Mouse (Mus musculus): ENCODE measurements around the gene Fgf7.

DNA sequence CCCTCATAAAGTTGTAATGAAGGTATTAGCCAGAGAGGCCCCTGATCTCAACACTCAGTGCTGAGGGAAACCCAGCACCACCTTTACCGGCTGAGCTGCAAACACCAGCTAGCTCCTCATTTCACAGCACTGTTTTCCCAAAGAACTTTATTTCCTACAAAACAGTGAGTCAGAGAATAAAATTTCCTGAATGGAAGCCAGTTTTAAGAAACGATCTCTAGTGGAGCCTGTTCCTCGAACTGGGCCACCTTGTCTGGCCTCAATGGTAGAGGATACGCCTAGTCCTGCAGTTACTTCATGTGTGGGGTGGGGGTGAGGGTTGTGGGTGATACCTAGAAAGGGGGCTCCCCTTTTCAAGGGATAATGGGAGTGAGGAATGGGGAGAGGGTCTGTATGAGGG lies 60.2 kb downstream of the Fgf7 start:
- TF ChIP-seq CTCF (IDR thresholded peaks at IDR 0.05; ENCODE audit: low read depth, low read length) (no peak), GATA1 (IDR thresholded peaks at IDR 0.05; ENCODE audit: borderline replicate concordance, low read length) (no peak), TAL1 (conservative IDR thresholded peaks at IDR 0.05; ENCODE audit: low read depth, low read length) (no peak), GATA2 (IDR thresholded peaks at IDR 0.05; ENCODE audit: borderline replicate concordance, low read depth, low read length) (no peak)

Measured in G1E (cell line).